Mouse (Mus musculus) brain, embryonic 14.5 days (tissue): ENCODE results near the gene Rbm20.

Source experiments
- CTCF ChIP-seq: fragments of 200-500 bp; IDR thresholded peaks from 2 replicates; pipeline ENCODE4 v1.5.1; 2012; ENCODE audit warnings: inconsistent platforms, mild to moderate bottlenecking, moderate library complexity, borderline replicate concordance; ENCODE audit not compliant: insufficient read depth, insufficient read length; ENCODE audit errors: extremely low read depth
- POLR2A ChIP-seq: fragments of 200-500 bp; IDR thresholded peaks from 2 replicates; pipeline ENCODE4 v1.6.1; 2012; ENCODE audit warnings: mild to moderate bottlenecking, inconsistent platforms, borderline replicate concordance; ENCODE audit not compliant: poor library complexity, insufficient read depth, insufficient read length, severe bottlenecking; ENCODE audit errors: extremely low read depth

DNA sequence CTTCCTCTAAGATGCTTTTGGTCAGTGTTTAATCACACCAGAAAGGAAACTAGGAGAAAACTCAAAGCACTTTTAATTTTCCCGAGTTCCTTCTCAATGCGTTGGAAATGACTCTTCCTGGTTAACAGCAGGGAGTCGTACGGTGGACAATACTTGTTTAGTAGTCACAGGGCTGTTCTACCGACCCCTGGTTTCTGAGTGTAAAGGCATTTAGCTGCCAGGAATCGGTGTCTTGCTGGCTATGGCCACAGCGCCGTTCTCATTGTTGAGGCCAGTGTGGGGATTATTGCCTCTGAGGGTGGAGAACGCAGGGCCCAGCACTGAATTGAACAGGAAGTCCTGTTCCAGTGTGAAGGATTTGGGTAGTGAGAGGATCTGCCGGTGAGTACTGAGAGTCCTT, 13.7 kb downstream of the Rbm20 start:
- TF ChIP-seq CTCF, result no peak
- no peak for TF ChIP-seq POLR2A
